Mouse (Mus musculus): ENCODE results near the gene Ephx1. TPM values are rescaled to one million over a fixed set of nuclear protein-coding genes. Genes with fewer than 3 reads are reported as not detected.
"Not testable (repeated sequence)": the region's sequence is repeated elsewhere in the genome, so short reads cannot be mapped to it uniquely, and the experiment has no call there.

Gene Ephx1
- polyA plus RNA-seq, 1 experiment from 2014 or later, result 3.6 TPM

- ATAC-seq, result peak; percentile 68; the same call in 1 of the 2 replicates
- not testable (repeated sequence) for H3K9me3 ChIP-seq; H3K36me3 ChIP-seq; H3K9ac ChIP-seq; H3K4me1 ChIP-seq (replicated peaks); H3K27ac ChIP-seq; H3K4me2 ChIP-seq (replicated peaks); H3K27me3 ChIP-seq (replicated peaks); H3K4me3 ChIP-seq (replicated peaks)
- 78% methylated on average over 5 of the region's 5 CpGs for WGBS
Measured at GRCm38 (mm10) chr1:181035015-181035778, 14.5 kb upstream of the Ephx1 start.

DNA sequence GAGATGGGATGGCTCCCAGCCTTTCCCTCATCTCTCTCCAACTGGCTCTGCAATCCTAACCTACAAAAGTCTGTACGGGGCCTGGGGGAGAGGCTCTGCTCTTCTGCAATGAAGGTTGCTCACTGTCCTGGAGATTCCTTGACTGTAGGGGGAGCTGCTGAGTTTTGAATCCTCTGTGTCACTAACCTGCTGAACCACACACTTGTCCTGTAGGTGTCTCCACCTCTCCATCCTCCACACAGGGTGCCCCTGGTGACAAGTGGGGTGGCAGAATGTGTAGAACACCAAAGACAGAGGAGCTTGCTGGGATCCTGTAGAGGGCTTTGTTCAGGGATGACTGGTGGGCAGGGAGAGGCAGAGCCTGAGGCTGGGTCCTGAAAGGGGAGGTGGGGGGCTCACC lies 1.6 kb upstream of the Ephx1 start:
- Histone ChIP-seq H3K4me2 (replicated peaks) (no peak overlapping the region), H3K27me3 (replicated peaks) (no peaks in the 10 kb centered on the region), H3K27ac (no peak overlapping the region), H3K9me3 (no peaks in the 10 kb centered on the region), H3K36me3 (no peaks in the 10 kb centered on the region), H3K4me3 (replicated peaks) (no peak overlapping the region), H3K9ac (no peak overlapping the region), H3K4me1 (replicated peaks) (peaks cover 4% of the 10 kb centered on the region)
- ATAC-seq, result peak; percentile 69
- WGBS, result 22% methylated on average over 1 of the region's 1 CpGs

GRCm38 (mm10) chr1:181021488-181021865 lies 773 bp upstream of the Ephx1 start:
- Histone ChIP-seq H3K4me2 (replicated peaks) (no peak overlapping the region), H3K9ac (no peak overlapping the region), H3K36me3 (no peaks in the 10 kb centered on the region), H3K4me1 (replicated peaks) (peaks cover 12% of the 10 kb centered on the region), H3K27me3 (replicated peaks) (no peaks in the 10 kb centered on the region), H3K9me3 (no peaks in the 10 kb centered on the region), H3K4me3 (replicated peaks) (no peak overlapping the region), H3K27ac (no peak overlapping the region)
- WGBS, result 68% methylated on average over 7 of the region's 7 CpGs
- no peak for ATAC-seq

- no peak overlapping the region for H3K4me3 ChIP-seq (replicated peaks)
- no peak overlapping the region for H3K27ac ChIP-seq
- no peak for ATAC-seq
- no peaks in the 10 kb centered on the region for H3K27me3 ChIP-seq (replicated peaks)
- 76% methylated on average over 13 of the region's 13 CpGs for WGBS
- no peaks in the 10 kb centered on the region for H3K9me3 ChIP-seq
- no peak overlapping the region for H3K9ac ChIP-seq
- H3K36me3 ChIP-seq, result no peaks in the 10 kb centered on the region
- H3K4me1 ChIP-seq (replicated peaks), result peaks cover 19% of the 10 kb centered on the region
- H3K4me2 ChIP-seq (replicated peaks), result no peak overlapping the region
Measured at GRCm38 (mm10) chr1:181017890-181018420, 2.7 kb downstream of the Ephx1 start.

DNA sequence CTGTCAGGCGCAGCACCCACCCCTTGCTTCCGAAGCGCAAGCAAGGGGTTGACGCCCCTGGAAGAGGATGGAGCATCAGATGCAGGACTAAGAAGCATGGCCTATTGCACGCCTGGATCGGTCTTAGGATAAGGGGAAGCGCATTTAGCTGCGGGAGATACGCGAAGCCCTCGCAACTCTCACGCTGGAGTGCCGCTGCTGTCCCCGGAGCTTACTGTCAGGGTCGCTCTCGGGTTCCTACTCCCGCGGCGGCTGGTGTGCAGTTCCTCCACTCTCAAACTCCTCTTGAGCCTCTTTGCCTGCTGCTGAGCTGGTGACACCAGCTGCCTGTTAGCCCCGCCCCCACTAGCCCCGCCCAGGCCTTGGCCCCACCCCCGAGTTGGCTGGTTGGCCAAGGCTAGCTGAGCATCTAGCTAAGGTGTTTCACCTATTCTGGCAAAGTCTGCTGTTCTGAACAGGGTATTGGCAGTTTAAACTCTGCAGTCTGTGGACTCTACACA lies 3.4 kb downstream of the Ephx1 start:
- Histone ChIP-seq H3K9ac (peak overlapping the region; percentile 31), H3K4me3 (replicated peaks) (peak overlapping the region; percentile 46), H3K4me2 (replicated peaks) (peak overlapping the region; percentile 97), H3K27ac (no peak overlapping the region), H3K36me3 (no peaks in the 10 kb centered on the region), H3K4me1 (replicated peaks) (peaks cover 19% of the 10 kb centered on the region), H3K9me3 (no peaks in the 10 kb centered on the region), H3K27me3 (replicated peaks) (no peaks in the 10 kb centered on the region)
- peak; percentile 87 for ATAC-seq
- WGBS, result under 1% methylated on average over 22 of the region's 22 CpGs

DNA sequence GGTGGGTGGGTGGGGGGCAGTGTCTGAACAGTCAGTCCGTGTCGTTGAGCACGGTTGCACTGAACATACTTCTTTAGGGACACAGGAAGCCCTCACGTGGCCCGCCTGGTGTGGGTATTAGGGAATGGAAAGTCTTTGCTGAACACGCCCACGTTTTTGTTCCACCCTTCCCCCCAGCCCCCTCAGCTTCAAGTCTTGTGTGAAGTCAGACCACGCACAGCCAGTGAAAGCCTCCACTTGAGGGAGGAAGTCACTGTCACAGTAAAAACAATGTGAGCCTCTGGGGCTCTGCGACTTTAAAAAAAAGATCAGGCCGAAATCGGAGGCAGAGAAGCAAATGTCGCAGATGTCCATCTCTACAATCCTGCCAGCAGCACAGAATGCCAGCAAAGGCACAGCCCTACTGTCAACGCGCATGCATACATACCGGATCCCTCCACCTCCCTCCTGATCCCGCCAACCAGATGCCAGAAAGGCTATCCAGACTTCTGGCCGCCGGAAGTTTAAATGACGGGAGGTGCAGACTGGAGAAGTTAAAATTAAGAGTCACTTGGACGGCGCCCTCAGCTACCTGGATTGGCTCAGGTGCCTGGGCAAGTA lies 4.1 kb downstream of the Ephx1 start:
- H3K9me3 ChIP-seq, result no peaks in the 10 kb centered on the region
- 3% methylated on average over 21 of the region's 21 CpGs for WGBS
- no peaks in the 10 kb centered on the region for H3K27me3 ChIP-seq (replicated peaks)
- no peaks in the 10 kb centered on the region for H3K36me3 ChIP-seq
- H3K4me3 ChIP-seq (replicated peaks), result peak overlapping the region; percentile 46
- peak overlapping the region; percentile 97 for H3K4me2 ChIP-seq (replicated peaks)
- no peak overlapping the region for H3K27ac ChIP-seq
- ATAC-seq, result peak; percentile 65
- peaks cover 19% of the 10 kb centered on the region for H3K4me1 ChIP-seq (replicated peaks)
- H3K9ac ChIP-seq, result peak overlapping the region; percentile 31

DNA sequence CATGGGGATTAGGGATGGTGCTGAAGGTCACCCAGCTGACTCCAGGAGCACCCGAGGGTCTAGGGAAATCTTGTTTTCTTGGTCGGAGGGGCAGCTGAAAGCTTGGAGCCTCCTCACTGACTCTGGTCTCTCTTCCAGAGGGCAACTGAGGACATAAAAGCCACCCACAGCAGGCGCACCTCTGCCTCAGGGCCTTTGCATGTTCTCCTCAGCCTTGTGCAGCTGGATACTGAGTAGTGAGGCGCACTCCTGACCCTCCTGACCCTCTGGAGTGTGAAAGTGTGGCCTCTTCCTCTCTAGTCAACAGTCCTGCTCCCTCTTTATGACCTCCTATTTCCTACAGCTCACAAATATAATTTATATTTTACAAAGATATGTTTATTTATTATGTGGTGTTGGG lies 4.7 kb downstream of the Ephx1 start:
- ATAC-seq, result no peak
- H3K9ac ChIP-seq, result no peak overlapping the region
- 82% methylated on average over 4 of the region's 4 CpGs for WGBS
- peak overlapping the region; percentile 97 for H3K4me2 ChIP-seq (replicated peaks)
- H3K9me3 ChIP-seq, result no peaks in the 10 kb centered on the region
- no peaks in the 10 kb centered on the region for H3K27me3 ChIP-seq (replicated peaks)
- H3K36me3 ChIP-seq, result no peaks in the 10 kb centered on the region
- 0 out of 2 replicates have a peak overlapping the region, but pooled peaks have one; percentile 3 for H3K27ac ChIP-seq
- peaks cover 19% of the 10 kb centered on the region for H3K4me1 ChIP-seq (replicated peaks)
- no peak overlapping the region for H3K4me3 ChIP-seq (replicated peaks)

DNA sequence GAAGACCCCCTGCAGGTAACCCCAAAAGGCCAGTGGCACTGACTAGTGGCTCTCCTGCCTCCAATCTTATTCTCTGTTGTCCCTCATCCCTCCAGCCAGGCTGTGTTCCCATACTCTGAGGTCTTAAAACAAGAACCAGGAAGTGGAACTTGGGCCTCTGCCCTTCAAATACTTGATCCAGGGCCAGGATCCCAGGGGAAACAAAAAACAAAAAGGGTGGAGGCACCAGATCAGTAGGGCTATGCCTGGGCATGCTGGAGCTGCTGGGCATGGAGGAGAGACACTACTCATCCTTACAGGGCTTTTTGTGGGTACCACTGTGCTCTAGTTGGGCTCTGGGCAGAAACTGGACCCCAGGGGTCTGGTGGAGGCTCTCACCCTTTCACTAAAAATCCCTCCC lies 5.1 kb downstream of the Ephx1 start:
- Histone ChIP-seq H3K27me3 (replicated peaks) (no peaks in the 10 kb centered on the region), H3K4me2 (replicated peaks) (no peak overlapping the region), H3K4me3 (replicated peaks) (no peak overlapping the region), H3K27ac (0 out of 2 replicates have a peak overlapping the region, but pooled peaks have one; percentile 3), H3K9ac (no peak overlapping the region), H3K9me3 (no peaks in the 10 kb centered on the region), H3K36me3 (no peaks in the 10 kb centered on the region), H3K4me1 (replicated peaks) (peaks cover 20% of the 10 kb centered on the region)
- no peak for ATAC-seq

DNA sequence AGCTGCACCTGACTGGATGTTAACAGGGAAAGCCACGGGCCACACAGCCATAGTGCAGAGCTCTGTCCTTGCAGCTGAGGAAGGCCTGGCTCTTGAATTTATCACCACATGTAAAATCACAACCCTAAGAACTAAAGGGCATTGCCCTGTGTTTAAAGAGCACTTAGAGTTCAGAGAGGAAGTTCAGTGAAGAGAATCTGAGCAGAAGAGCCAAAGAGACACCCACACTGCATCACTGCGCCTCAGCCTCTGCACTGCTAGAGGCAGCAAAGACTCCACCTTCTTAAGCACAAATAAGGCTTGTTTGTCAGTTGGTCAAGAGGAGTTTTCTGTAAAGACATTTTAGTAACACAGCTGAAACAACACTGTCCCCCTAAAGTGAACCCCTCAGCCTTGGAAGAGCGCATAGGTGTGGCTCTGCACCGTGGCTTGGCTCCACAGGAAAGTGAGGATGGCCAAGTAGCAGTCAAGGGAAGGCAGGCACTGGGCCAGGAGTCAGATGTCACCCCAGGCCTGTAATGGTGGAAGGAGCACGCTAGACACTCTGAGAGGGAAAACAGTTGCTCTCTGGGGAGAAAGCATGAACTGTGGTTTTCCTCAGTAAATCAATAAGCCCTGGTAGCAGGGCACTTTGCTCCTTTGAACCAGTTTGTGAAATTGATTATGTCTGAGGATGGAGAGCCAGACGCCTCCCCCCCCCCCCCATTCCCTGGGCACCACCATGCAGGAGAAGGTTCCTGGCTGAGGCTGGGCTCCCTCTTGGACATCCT lies 5.8 kb downstream of the Ephx1 start:
- Histone ChIP-seq H3K9me3 (no peaks in the 10 kb centered on the region), H3K27me3 (replicated peaks) (no peaks in the 10 kb centered on the region), H3K4me3 (replicated peaks) (no peak overlapping the region), H3K36me3 (no peaks in the 10 kb centered on the region), H3K27ac (no peak overlapping the region), H3K4me1 (replicated peaks) (peaks cover 25% of the 10 kb centered on the region), H3K9ac (no peak overlapping the region), H3K4me2 (replicated peaks) (no peak overlapping the region)
- 74% methylated on average over 6 of the region's 6 CpGs for whole genome bisulfite sequencing
- no peak for ATAC-seq

- 73% methylated on average over 6 of the region's 6 CpGs for WGBS
- Histone ChIP-seq H3K27me3 (replicated peaks) (no peaks in the 10 kb centered on the region), H3K4me2 (replicated peaks) (no peak overlapping the region), H3K4me1 (replicated peaks) (peaks cover 25% of the 10 kb centered on the region), H3K36me3 (no peaks in the 10 kb centered on the region), H3K4me3 (replicated peaks) (no peak overlapping the region), H3K9ac (no peak overlapping the region), H3K9me3 (no peaks in the 10 kb centered on the region), H3K27ac (no peak overlapping the region)
- ATAC-seq, result no peak
Measured at GRCm38 (mm10) chr1:181013446-181013845, 7.3 kb downstream of the Ephx1 start.

DNA sequence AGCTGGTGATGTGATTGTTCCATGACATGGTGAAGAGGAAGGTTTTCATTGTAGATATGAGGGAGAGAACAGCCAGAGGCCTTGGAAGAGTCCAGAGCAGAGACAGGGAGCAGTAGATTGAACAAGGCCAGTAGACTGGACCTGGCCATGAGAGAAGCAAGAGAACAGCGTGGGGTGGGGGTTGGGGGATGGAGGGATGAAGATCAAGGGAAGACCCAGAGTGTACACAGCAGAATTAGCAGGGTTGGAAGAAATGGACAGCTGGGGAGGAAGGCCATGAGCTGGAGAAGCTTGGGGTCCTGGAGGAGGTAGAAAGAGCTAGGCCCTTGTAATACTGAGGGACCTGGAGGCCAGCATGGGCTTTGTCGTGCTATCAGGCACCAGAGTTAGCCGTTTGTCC lies 8.3 kb downstream of the Ephx1 start:
- peaks cover 22% of the 10 kb centered on the region for H3K4me1 ChIP-seq (replicated peaks)
- no peak overlapping the region for H3K4me3 ChIP-seq (replicated peaks)
- no peak for ATAC-seq
- H3K9me3 ChIP-seq, result no peaks in the 10 kb centered on the region
- H3K9ac ChIP-seq, result no peak overlapping the region
- no peak overlapping the region for H3K4me2 ChIP-seq (replicated peaks)
- 85% methylated on average over 3 of the region's 3 CpGs for WGBS
- H3K36me3 ChIP-seq, result no peaks in the 10 kb centered on the region
- no peak overlapping the region for H3K27ac ChIP-seq
- H3K27me3 ChIP-seq (replicated peaks), result no peaks in the 10 kb centered on the region

DNA sequence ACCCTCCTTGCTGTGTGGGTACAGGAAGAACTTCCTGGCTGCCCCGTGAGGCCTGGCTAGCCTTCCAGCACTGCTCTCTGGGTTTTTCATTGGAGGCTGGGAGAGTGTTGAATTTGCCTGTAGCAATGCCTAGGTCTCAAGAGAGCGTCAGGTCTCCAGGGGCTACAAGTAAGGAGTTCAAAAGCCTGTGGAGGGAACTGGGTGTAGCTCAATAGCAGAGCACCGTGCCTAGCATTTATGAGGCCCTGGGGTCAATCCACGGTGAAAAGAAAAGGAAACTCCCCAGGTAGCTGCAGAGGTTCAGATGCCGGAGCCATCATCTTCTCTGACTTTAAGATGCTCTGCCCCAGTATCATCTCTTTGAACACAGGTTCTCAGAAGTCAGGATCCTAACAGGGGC lies 9.1 kb downstream of the Ephx1 start:
- Histone ChIP-seq H3K4me1 (replicated peaks) (peaks cover 14% of the 10 kb centered on the region), H3K9me3 (no peaks in the 10 kb centered on the region), H3K9ac (no peak overlapping the region), H3K4me3 (replicated peaks) (no peak overlapping the region), H3K27ac (no peak overlapping the region), H3K36me3 (no peaks in the 10 kb centered on the region), H3K4me2 (replicated peaks) (no peak overlapping the region), H3K27me3 (replicated peaks) (no peaks in the 10 kb centered on the region)
- ATAC-seq, result no peak
- 71% methylated on average over 5 of the region's 5 CpGs for WGBS
